Mouse (Mus musculus) heart, adult 2 months (tissue): ENCODE results near the gene Gpm6a.

Experiments
- CTCF ChIP-seq: fragments of 200-600 bp; IDR thresholded peaks from 2 replicates; pipeline ENCODE4 v1.8.1; 2022; ENCODE audit warnings: antibody characterized with exemption, mild to moderate bottlenecking, moderate library complexity
- POLR2A ChIP-seq: fragments of 200-500 bp; IDR thresholded peaks from 2 replicates; pipeline ENCODE4 v1.6.1; 2011; ENCODE audit warnings: mild to moderate bottlenecking, low read depth, low read length, control low read depth; ENCODE audit not compliant: insufficient read depth

DNA sequence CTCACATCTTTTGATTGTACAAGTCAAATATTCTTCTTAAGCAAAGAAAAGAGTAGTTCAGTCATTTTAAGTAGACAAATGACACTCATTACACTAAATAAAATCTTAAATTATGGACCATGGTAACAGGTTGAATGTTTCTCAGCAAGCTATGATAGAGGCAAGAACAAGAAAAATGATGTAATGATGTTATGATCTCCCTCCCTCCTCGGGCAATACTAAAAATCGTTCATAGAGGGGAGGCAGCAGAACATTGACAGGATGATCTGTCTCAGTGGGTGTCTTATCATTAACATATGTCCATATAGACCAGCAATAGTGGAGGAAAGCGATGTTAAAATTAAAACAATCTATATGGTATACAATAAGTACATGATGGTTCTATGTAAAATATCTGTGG lies 2.1 kb downstream of the Gpm6a start:
- TF ChIP-seq CTCF: no peak
- TF ChIP-seq POLR2A: no peak
